Mouse (Mus musculus) c-Kit-positive CD71-negative TER-119-negative erythroid progenitor cells, embryonic 14.5 days (primary cell): Measurements from ENCODE around the gene Mmp23.
A peak's percentile ranks its signal among the peaks of the same experiment; 100 is the strongest.

ENCODE experiments used
- DNase-seq: peaks from one replicate; pipeline ENCODE4 v3.0.0-alpha.2; 2013; ENCODE audit warnings: low read depth

Gene Mmp23

GRCm38 (mm10) chr4:155601091-155601996 lies 51.8 kb downstream of the Mmp23 start, which contains the start of gene Slc35e2:
TSS of gene Slc35e2 (plus strand) at chr4:155601416.
- peak; percentile 91 for DNase-seq
